Mouse (Mus musculus) right cerebral cortex, adult 2 months (tissue): ENCODE results near the gene Dock4.
"Not testable (repeated sequence)": the region's sequence is repeated elsewhere in the genome, so short reads cannot be mapped to it uniquely, and the experiment has no call there.

ENCODE experiments used
- DNase-seq, 2 experiments: peaks; one replicate each; pipeline ENCODE4 v3.0.0; 2021 to 2022; ENCODE audit warnings: low spot score in 2 of 2

The Dock4 gene

GRCm38 (mm10) chr12:40873267-40873666 lies 427.5 kb downstream of the Dock4 start:
- not testable (repeated sequence) for DNase-seq

GRCm38 (mm10) chr12:40884976-40885375 lies 439.2 kb downstream of the Dock4 start:
- DNase-seq: no peak

GRCm38 (mm10) chr12:40885377-40885776 lies 439.6 kb downstream of the Dock4 start:
- DNase-seq: no peak

- DNase-seq: no peak
Observed at GRCm38 (mm10) chr12:40887496-40887895, 441.7 kb downstream of the Dock4 start.

- DNase-seq: no peak
Observed at GRCm38 (mm10) chr12:40888261-40888791, 442.6 kb downstream of the Dock4 start.

- DNase-seq: no peak
Observed at GRCm38 (mm10) chr12:40888829-40889228, 443.1 kb downstream of the Dock4 start.

- DNase-seq: no peak
Observed at GRCm38 (mm10) chr12:40889534-40889933, 443.8 kb downstream of the Dock4 start.

GRCm38 (mm10) chr12:40891168-40891567 lies 445.4 kb downstream of the Dock4 start:
- DNase-seq: no peak

- no peak for DNase-seq
Observed at GRCm38 (mm10) chr12:40893741-40894140, 448.0 kb downstream of the Dock4 start.

- no peak for DNase-seq
Observed at GRCm38 (mm10) chr12:40894695-40895094, 448.9 kb downstream of the Dock4 start.
